Mouse (Mus musculus): ENCODE results near the gene Tead3. TPM values are rescaled to one million over a fixed set of nuclear protein-coding genes. Genes with fewer than 3 reads are reported as not detected.

Gene Tead3
- polyA plus RNA-seq, 2 experiments: 0.52 to 2.2 TPM

DNA sequence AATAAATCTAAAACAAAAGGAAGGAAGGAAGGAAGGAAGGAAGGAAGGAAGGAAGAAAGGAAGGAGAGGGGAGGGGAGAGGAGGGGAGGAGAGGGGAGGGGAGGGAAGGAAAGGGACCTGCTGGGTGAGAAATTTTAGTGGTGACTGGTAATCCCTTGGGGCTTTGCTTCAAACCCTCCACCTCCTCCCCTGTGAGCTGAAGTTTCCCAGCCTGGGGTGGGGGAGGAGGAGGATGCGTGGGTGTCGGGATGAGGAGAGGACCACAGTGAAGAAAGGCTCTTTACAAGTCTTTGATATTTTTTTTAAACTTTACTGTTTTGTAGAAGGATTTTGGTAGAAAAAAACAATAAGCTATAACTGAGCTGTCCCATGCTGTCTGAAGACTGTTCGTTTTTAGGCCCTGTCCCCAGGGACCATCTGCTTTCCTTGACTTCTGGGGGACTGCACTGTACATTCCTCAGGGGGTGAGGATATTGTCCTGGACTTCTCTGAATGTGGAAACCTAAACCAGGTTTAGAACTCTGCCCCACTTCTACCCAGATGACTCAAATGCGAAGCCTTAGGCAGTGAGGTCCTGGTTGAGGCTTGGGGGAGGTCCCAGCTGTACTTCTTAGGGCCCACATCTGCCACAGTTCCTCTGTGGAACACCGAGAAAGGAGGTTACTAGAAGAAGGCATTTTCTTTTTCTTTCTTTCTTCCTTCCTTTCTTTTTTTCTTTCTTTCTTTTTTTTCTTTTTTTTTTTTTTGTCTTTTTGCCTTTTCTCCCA is 39.1 kb downstream of the Tead3 start:
- Histone ChIP-seq H3K9ac (replicated peaks) (no peak overlapping the region; the same call in 1 of the 2 replicates), H3K36me3 (replicated peaks; ENCODE audit: control insufficient read depth, insufficient read depth, low read depth) (no peaks in the 10 kb centered on the region), H3K27ac (no peak overlapping the region), H3K4me3 (ENCODE audit: insufficient read depth in 1 of 2, low read depth in 2 of 2, low read length in 2 of 2) (no peak overlapping the region), H3K27me3 (ENCODE audit: control insufficient read depth, insufficient read depth, low read length) (no peaks in the 10 kb centered on the region), H3K9me3 (ENCODE audit: control insufficient read depth, low read length) (no peaks in the 10 kb centered on the region), H3K4me1 (replicated peaks; ENCODE audit: control insufficient read depth in 2 of 2, insufficient read depth in 2 of 2, low read length in 1 of 2) (peaks cover 7 to 20% of the 10 kb centered on the region in 2 experiments), H3K4me2 (ENCODE audit: low read depth) (no peak overlapping the region; the same call in 1 of the 2 replicates)
- no peak for DNase-seq (ENCODE audit: low read depth in 3 of 3, low spot score in 3 of 3)
- ATAC-seq (ENCODE audit: insufficient read depth): no peak
- TF ChIP-seq EP300 (IDR thresholded peaks at IDR 0.05; ENCODE audit: low read depth) (no peak), CTCF (IDR thresholded peaks at IDR 0.05; ENCODE audit: low read depth) (no peak)
- WGBS (ENCODE audit: insufficient replicate concordance): 74% methylated on average over 5 of the region's 5 CpGs

DNA sequence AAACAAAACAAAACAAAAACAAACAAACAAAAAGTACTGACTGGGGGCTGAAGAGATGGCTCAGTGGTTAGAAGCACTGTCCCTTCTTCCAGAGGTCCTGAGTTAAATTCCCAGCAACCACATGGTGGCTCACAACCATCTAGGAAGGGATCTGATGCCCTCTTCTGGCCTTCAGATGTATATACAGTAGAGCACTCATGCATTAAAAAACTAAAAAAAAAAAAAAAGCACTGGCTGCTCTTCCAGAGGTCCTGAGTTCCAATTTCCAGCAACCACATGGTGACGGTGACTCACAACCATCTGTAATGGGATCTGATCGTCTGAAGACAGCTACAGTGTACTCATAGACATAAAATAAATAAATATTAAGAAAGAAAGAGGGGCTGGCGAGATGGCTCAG is 39.8 kb downstream of the Tead3 start:
- no peaks in the 10 kb centered on the region for H3K27me3 ChIP-seq (ENCODE audit: control insufficient read depth, insufficient read depth, low read length)
- no peaks in the 10 kb centered on the region for H3K36me3 ChIP-seq (replicated peaks; ENCODE audit: control insufficient read depth, insufficient read depth, low read depth)
- no peak for DNase-seq (ENCODE audit: low read depth in 3 of 3, low spot score in 3 of 3)
- peaks cover 7 to 20% of the 10 kb centered on the region in 2 experiments for H3K4me1 ChIP-seq (replicated peaks; ENCODE audit: control insufficient read depth in 2 of 2, insufficient read depth in 2 of 2, low read length in 1 of 2)
- no peak overlapping the region for H3K27ac ChIP-seq
- H3K9me3 ChIP-seq (ENCODE audit: control insufficient read depth, low read length): no peaks in the 10 kb centered on the region
- ATAC-seq (ENCODE audit: insufficient read depth): no peak
- TF ChIP-seq EP300 (IDR thresholded peaks at IDR 0.05; ENCODE audit: low read depth) (no peak), CTCF (IDR thresholded peaks at IDR 0.05; ENCODE audit: low read depth) (0 out of 2 replicates have a peak, but pooled peaks have one; percentile 1)
- H3K4me2 ChIP-seq (ENCODE audit: low read depth): no peak overlapping the region
- H3K9ac ChIP-seq (replicated peaks): no peak overlapping the region
- 68% methylated on average over 3 of the region's 3 CpGs for WGBS (ENCODE audit: insufficient replicate concordance)
- H3K4me3 ChIP-seq (ENCODE audit: insufficient read depth in 1 of 2, low read depth in 2 of 2, low read length in 2 of 2): no peak overlapping the region

DNA sequence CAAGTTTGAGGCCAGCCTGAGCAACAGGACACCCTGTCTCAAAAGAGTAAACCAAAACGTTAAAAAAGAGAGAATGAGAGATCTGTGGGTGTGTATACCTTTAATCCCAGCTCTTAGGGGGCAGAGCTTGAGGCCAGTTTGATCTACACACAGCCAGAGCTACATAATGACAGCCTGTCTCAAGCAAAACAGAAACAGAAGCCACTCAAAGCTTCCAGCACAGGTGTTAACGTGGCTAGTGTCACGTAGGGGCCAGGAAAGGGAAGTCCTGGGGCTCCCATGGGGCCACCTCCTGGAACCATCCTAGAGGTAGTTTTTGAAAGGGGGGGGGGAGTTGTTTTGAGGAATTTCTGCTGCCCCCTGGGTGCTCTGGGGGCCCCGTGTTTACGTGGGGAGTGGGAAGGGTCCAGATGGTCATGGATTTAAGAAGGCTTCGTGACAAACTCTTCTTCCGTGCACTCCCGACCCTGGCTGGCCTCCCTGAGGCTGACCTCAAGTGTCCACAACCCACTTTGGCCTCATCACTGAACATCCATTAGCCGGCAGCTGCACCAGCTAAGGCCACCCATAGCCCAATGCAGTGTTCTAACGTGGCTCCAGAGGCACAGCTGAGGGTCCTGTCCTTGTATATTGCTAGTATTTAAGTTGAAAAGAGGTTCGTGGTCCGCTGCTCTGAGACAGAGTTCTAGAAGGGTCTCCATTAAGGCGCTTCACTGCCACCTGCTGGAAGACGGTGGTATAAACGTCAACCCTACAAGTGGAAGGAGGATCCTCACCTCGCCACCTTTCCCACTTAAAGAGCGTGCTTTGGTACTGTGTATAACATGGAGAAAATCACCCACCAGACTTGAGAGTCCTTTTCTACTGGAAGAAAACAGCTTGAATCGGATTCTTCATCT is 42.1 kb downstream of the Tead3 start:
- Histone ChIP-seq H3K9ac (replicated peaks) (no peak overlapping the region), H3K27ac (no peak overlapping the region), H3K9me3 (ENCODE audit: control insufficient read depth, low read length) (no peaks in the 10 kb centered on the region), H3K4me3 (ENCODE audit: insufficient read depth in 1 of 2, low read depth in 2 of 2, low read length in 2 of 2) (0 out of 4 replicates have a peak overlapping the region, but pooled peaks of 1 of the 2 experiments have one; percentile 10), H3K4me2 (ENCODE audit: low read depth) (peak overlapping the region; percentile 32), H3K4me1 (replicated peaks; ENCODE audit: control insufficient read depth in 2 of 2, insufficient read depth in 2 of 2, low read length in 1 of 2) (peaks cover 4 to 15% of the 10 kb centered on the region in 2 experiments), H3K36me3 (replicated peaks; ENCODE audit: control insufficient read depth, insufficient read depth, low read depth) (no peaks in the 10 kb centered on the region), H3K27me3 (ENCODE audit: control insufficient read depth, insufficient read depth, low read length) (no peaks in the 10 kb centered on the region)
- 9% methylated on average over 18 of the region's 18 CpGs for WGBS (ENCODE audit: insufficient replicate concordance)
- TF ChIP-seq CTCF (IDR thresholded peaks at IDR 0.05; ENCODE audit: low read depth) (peak; percentile 91), EP300 (IDR thresholded peaks at IDR 0.05; ENCODE audit: low read depth) (no peak)
- peak; percentile 69 to 72 (median 71) for DNase-seq (ENCODE audit: low read depth in 3 of 3, low spot score in 3 of 3)
- ATAC-seq (ENCODE audit: insufficient read depth): no peak

DNA sequence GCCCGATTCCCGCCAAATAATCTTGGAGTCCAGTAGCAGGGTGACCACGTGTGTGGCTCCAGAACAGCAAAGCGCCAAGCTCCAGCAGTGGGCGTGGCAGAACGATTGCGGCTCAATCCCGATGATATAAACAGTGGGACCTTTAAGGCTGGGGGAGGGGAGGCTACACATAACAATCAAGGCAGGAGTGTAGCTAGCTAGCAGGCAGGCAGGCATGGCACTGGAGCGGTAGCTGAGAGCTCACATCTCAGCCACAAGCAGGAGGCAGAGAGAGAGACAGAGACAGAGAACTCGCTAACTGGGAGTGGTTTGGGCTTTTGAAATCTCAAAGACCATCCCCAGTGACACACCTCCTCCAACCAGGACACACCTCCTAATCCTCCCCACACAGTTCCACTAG is 45.4 kb downstream of the Tead3 start:
- DNase-seq (ENCODE audit: low read depth in 3 of 3, low spot score in 3 of 3) (no peak), ATAC-seq (ENCODE audit: insufficient read depth) (no peak)
- no peaks in the 10 kb centered on the region for H3K36me3 ChIP-seq (replicated peaks; ENCODE audit: control insufficient read depth, insufficient read depth, low read depth)
- H3K9me3 ChIP-seq (ENCODE audit: control insufficient read depth, low read length): no peaks in the 10 kb centered on the region
- TF ChIP-seq CTCF (IDR thresholded peaks at IDR 0.05; ENCODE audit: low read depth): no peak
- no peak for TF ChIP-seq EP300 (IDR thresholded peaks at IDR 0.05; ENCODE audit: low read depth)
- H3K9ac ChIP-seq (replicated peaks): no peak overlapping the region
- peaks cover 0 to 5% of the 10 kb centered on the region in 2 experiments; a peak in 2 of 4 replicates for H3K4me1 ChIP-seq (replicated peaks; ENCODE audit: control insufficient read depth in 2 of 2, insufficient read depth in 2 of 2, low read length in 1 of 2)
- WGBS (ENCODE audit: insufficient replicate concordance): 58% methylated on average over 10 of the region's 10 CpGs
- H3K4me3 ChIP-seq (ENCODE audit: insufficient read depth in 1 of 2, low read depth in 2 of 2, low read length in 2 of 2): no peak overlapping the region
- no peak overlapping the region for H3K27ac ChIP-seq
- H3K27me3 ChIP-seq (ENCODE audit: control insufficient read depth, insufficient read depth, low read length): no peaks in the 10 kb centered on the region
- no peak overlapping the region for H3K4me2 ChIP-seq (ENCODE audit: low read depth)

DNA sequence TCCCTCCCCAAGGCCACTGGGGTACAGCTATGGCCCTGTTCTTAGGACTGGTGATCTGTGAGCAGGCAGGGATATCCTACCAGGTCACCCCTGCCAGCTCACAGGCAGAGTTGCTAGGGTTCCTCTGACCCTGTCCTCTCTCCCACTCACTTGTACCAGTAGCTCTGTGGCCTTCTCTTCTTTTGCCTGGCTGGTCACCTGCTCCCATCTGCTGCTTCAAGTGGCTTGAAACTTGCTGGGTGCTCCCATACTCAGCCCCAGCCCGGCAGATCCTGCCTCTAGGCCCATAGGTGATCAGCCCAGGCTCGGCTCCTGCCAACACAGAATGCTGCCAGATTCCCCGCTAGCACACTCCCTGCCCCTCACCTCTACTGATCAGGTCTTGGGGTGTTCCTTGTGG is 49.8 kb downstream of the Tead3 start:
- Histone ChIP-seq H3K4me1 (replicated peaks; ENCODE audit: control insufficient read depth in 2 of 2, insufficient read depth in 2 of 2, low read length in 1 of 2) (no peaks in the 10 kb centered on the region), H3K27me3 (ENCODE audit: control insufficient read depth, insufficient read depth, low read length) (no peaks in the 10 kb centered on the region), H3K27ac (no peak overlapping the region), H3K9ac (replicated peaks) (no peak overlapping the region), H3K4me3 (ENCODE audit: insufficient read depth in 1 of 2, low read depth in 2 of 2, low read length in 2 of 2) (no peak overlapping the region), H3K36me3 (replicated peaks; ENCODE audit: control insufficient read depth, insufficient read depth, low read depth) (no peaks in the 10 kb centered on the region), H3K9me3 (ENCODE audit: control insufficient read depth, low read length) (no peaks in the 10 kb centered on the region), H3K4me2 (ENCODE audit: low read depth) (no peak overlapping the region)
- ATAC-seq (ENCODE audit: insufficient read depth): no peak
- DNase-seq (ENCODE audit: low read depth in 3 of 3, low spot score in 3 of 3): no peak
- 61% methylated on average over 3 of the region's 3 CpGs for WGBS (ENCODE audit: insufficient replicate concordance)
- TF ChIP-seq CTCF (IDR thresholded peaks at IDR 0.05; ENCODE audit: low read depth): no peak
- no peak for TF ChIP-seq EP300 (IDR thresholded peaks at IDR 0.05; ENCODE audit: low read depth)

Measured in liver, embryonic 14.5 days (tissue).